Mouse (Mus musculus): ENCODE results near the gene Gm6657. TPM values are rescaled to one million over a fixed set of nuclear protein-coding genes. Genes with fewer than 3 reads are reported as not detected.
A peak's percentile ranks its signal among the peaks of the same experiment; 100 is the strongest.

Gm6657 gene
- polyA plus RNA-seq, 1 experiment from 2014 or later = not detected

DNA sequence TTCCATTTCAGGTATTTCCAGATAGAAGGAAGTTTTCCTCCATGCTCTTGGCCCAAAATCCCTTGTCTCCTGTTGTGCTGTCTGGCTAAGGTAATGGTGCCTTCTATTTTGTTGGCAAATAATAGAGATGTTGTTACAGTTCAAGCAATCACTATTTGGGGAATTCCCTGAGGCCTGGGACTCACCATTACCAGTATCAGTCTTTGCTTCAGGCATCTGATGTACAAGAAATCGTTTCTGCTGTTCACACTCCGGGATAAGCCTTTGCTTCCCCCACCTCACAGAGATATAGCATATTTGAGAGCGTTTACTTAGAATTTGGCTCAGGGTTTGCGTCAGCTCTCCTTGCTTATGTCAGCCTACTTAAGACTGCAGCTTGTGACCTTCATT lies 12.5 kb downstream of the Gm6657 start:
- no peaks in the 10 kb centered on the region for H3K27me3 ChIP-seq (replicated peaks; ENCODE audit: control insufficient read depth, insufficient read depth, low read length)
- ATAC-seq (ENCODE audit: low read depth) (no peak), DNase-seq (ENCODE audit: low spot score) (no peak)
- no peak overlapping the region for H3K27ac ChIP-seq (replicated peaks; ENCODE audit: low read depth, low read length)
- H3K4me2 ChIP-seq (ENCODE audit: low read depth, low read length) = no peak overlapping the region
- 74% methylated on average over 4 of the region's 4 CpGs for WGBS
- H3K4me3 ChIP-seq (ENCODE audit: low read depth, low read length) = no peak overlapping the region
- H3K36me3 ChIP-seq (ENCODE audit: control insufficient read depth, insufficient read depth, low read length) = no peaks in the 10 kb centered on the region
- no peaks in the 10 kb centered on the region for H3K9me3 ChIP-seq (ENCODE audit: control insufficient read depth, low read length)
- no peak overlapping the region for H3K9ac ChIP-seq (ENCODE audit: low read depth, low read length)
- 0 out of 2 replicates have a peak, but pooled peaks cover 3% of the 10 kb centered on the region for H3K4me1 ChIP-seq (ENCODE audit: control insufficient read depth, insufficient read depth, low read length)

DNA sequence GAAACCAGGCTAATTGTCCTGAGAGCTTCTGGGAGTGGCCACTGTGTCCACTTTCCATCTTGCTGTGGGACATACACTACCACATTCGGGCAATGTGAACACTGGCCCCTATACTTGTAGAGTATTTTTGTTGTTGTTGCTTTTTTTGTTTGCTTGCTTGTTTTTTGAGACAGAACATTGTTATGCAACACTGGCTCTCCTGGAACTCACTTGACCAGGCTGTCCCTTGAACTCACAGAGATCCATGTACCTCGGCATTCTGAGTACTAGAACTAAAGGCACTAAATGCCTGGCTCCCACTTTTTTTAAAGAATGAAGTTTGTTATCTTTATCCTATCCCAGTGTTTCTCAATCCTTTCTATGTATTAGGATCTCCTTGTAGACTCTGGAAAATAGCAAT lies 15.8 kb downstream of the Gm6657 start:
- no peaks in the 10 kb centered on the region for H3K36me3 ChIP-seq (ENCODE audit: control insufficient read depth, insufficient read depth, low read length)
- no peaks in the 10 kb centered on the region for H3K9me3 ChIP-seq (ENCODE audit: control insufficient read depth, low read length)
- WGBS = 87% methylated on average over 2 of the region's 2 CpGs
- H3K27me3 ChIP-seq (replicated peaks; ENCODE audit: control insufficient read depth, insufficient read depth, low read length) = no peaks in the 10 kb centered on the region
- H3K9ac ChIP-seq (ENCODE audit: low read depth, low read length) = no peak overlapping the region
- no peak overlapping the region for H3K4me2 ChIP-seq (ENCODE audit: low read depth, low read length)
- H3K4me3 ChIP-seq (ENCODE audit: low read depth, low read length) = no peak overlapping the region
- no peak for DNase-seq (ENCODE audit: low spot score)
- no peak for ATAC-seq (ENCODE audit: low read depth)
- no peaks in the 10 kb centered on the region for H3K4me1 ChIP-seq (ENCODE audit: control insufficient read depth, insufficient read depth, low read length)
- H3K27ac ChIP-seq (replicated peaks; ENCODE audit: low read depth, low read length) = no peak overlapping the region

DNA sequence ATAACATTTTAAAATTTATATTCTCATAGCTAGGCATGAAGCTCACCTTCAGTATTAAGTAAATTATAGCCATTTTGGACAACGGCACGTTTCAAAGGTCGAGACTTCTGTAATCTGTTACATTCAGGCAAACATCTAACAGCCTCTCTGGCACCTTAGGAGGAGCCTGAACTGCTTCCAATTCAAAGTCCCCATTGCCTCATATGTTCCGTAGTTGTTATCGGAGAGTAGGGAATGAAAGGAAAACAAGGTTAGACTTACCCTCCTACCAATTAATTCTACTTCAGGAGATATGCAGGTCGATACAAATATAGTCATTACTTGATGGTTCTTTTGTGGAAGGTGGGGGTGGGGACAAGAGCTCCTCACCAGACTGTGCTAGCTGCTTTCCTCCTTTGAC lies 21.4 kb downstream of the Gm6657 start:
- H3K27ac ChIP-seq (replicated peaks; ENCODE audit: low read depth, low read length) = no peak overlapping the region
- H3K9me3 ChIP-seq (ENCODE audit: control insufficient read depth, low read length) = no peaks in the 10 kb centered on the region
- no peaks in the 10 kb centered on the region for H3K27me3 ChIP-seq (replicated peaks; ENCODE audit: control insufficient read depth, insufficient read depth, low read length)
- WGBS = 80% methylated on average over 6 of the region's 6 CpGs
- H3K9ac ChIP-seq (ENCODE audit: low read depth, low read length) = no peak overlapping the region
- H3K4me2 ChIP-seq (ENCODE audit: low read depth, low read length) = no peak overlapping the region
- no peak overlapping the region for H3K4me3 ChIP-seq (ENCODE audit: low read depth, low read length)
- ATAC-seq (ENCODE audit: low read depth) (no peak), DNase-seq (ENCODE audit: low spot score) (no peak)
- no peaks in the 10 kb centered on the region for H3K36me3 ChIP-seq (ENCODE audit: control insufficient read depth, insufficient read depth, low read length)
- no peaks in the 10 kb centered on the region for H3K4me1 ChIP-seq (ENCODE audit: control insufficient read depth, insufficient read depth, low read length)

DNA sequence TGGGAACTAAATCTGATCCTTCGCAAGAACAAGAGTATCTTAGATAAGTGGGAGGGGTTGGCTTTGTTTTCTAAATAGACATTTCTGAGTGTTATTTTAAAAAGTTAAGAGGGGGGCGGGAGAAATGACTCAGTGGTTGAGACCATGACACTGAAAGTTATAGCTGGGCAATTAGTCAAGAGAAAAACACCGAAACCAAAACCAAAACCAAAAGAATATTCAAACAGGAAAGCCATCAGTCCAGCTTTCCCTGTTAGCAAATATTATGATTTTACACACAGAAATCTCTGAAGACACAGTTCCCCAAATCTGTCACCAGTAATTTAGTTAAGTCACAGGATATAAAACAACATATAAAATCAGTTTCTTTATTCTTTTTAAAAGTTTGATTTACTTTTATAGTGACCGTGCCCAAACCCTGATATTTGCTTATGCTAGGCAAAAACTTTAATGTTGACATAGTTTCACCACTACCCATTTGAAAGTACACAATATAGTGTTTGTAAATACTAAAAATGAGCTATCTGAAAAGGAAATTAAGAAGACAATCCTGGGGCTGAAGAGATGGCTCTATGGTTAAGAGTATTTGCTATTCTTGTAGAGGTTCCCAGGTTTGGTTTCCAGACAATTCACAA lies 25.3 kb downstream of the Gm6657 start:
- no peak overlapping the region for H3K4me3 ChIP-seq (ENCODE audit: low read depth, low read length)
- no peak overlapping the region for H3K9ac ChIP-seq (ENCODE audit: low read depth, low read length)
- no peak overlapping the region for H3K4me2 ChIP-seq (ENCODE audit: low read depth, low read length)
- no peak for ATAC-seq (ENCODE audit: low read depth)
- H3K36me3 ChIP-seq (ENCODE audit: control insufficient read depth, insufficient read depth, low read length) = no peaks in the 10 kb centered on the region
- 79% methylated on average over 4 of the region's 4 CpGs for WGBS
- DNase-seq (ENCODE audit: low spot score) = no peak
- H3K27me3 ChIP-seq (replicated peaks; ENCODE audit: control insufficient read depth, insufficient read depth, low read length) = no peaks in the 10 kb centered on the region
- no peaks in the 10 kb centered on the region for H3K9me3 ChIP-seq (ENCODE audit: control insufficient read depth, low read length)
- H3K27ac ChIP-seq (replicated peaks; ENCODE audit: low read depth, low read length) = no peak overlapping the region
- no peaks in the 10 kb centered on the region for H3K4me1 ChIP-seq (ENCODE audit: control insufficient read depth, insufficient read depth, low read length)

DNA sequence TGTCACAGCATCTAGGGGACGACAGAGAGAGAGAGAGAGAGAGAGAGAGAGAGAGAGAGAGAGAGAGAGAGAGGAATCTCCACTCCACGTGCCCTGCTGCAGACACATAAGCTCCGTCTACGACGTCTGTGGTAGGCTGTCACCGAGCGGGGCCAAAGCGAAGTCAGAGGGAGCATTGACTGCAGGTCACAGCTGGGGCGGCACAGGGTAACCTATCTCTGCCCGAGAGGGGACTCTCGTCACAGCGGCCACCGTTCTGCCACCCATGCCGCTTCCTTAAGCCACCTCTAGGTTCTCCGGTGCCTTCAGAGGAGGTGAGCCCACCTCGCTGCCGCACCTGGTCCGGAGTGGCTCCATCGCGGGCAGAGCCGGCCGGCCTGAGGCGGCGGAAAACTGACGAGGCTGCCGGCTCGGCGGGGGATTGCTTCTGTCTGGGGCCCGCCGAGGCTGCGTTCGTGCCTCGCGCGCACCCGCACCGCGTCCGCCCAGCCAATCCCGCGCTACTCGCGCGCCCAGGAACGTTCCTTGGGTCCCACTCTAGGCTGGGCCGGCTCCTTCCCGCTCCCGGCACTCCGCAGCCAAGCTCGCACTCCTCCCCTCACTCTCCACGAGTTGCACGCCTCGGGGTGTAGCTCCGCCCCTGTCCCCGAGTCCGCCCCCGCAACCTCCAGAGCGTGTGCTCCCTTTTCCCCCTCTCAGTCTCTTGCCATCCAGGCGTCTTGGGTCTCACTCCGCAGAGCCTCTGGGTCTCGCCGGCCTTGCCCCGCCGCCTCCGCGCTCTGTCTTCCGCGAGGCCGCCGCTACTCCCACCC lies 31.9 kb downstream of the Gm6657 start, which contains the start of gene Gphn:
Gene Gphn, plus strand, starts transcription at position 673 of the 812 bp plus-strand sequence.
- 0% methylated on average over 27 of the region's 70 CpGs for WGBS
- Histone ChIP-seq H3K4me2 (ENCODE audit: low read depth, low read length) (peak within 1 kb of the TSS; percentile 88), H3K9ac (ENCODE audit: low read depth, low read length) (peak within 1 kb of the TSS; percentile 85), H3K36me3 (ENCODE audit: control insufficient read depth, insufficient read depth, low read length) (no peaks in the 10 kb centered on the region), H3K27me3 (replicated peaks; ENCODE audit: control insufficient read depth, insufficient read depth, low read length) (no peaks in the 10 kb centered on the region), H3K9me3 (ENCODE audit: control insufficient read depth, low read length) (no peaks in the 10 kb centered on the region), H3K27ac (replicated peaks; ENCODE audit: low read depth, low read length) (peak within 1 kb of the TSS; percentile 98), H3K4me1 (ENCODE audit: control insufficient read depth, insufficient read depth, low read length) (peaks cover 4% of the 10 kb centered on the region; the same call in 1 of the 2 replicates), H3K4me3 (ENCODE audit: low read depth, low read length) (peak within 1 kb of the TSS; percentile 95)
- DNase-seq (ENCODE audit: low spot score) = peak; percentile 97
- ATAC-seq (ENCODE audit: low read depth) = peak; percentile 98

DNA sequence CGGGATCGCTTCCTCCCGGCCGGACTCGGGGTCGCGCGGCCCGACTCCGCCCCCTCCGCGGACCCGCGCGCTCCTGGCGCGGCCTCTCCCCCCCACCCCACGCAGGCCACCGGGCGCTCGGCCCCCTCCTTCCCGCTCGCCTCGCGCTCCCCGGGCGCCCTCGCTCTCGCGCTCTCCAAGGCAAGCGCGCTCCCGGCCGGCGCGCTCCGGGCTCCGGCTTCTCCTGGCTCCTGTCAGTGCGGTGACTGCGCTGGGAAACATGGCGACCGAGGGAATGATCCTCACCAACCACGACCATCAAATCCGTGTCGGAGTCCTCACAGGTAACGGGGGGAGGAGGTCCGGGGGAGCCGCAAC lies 32.5 kb downstream of the Gm6657 start:
- Histone ChIP-seq H3K9me3 (ENCODE audit: control insufficient read depth, low read length) (no peaks in the 10 kb centered on the region), H3K36me3 (ENCODE audit: control insufficient read depth, insufficient read depth, low read length) (no peaks in the 10 kb centered on the region), H3K4me2 (ENCODE audit: low read depth, low read length) (peak overlapping the region; percentile 88), H3K4me3 (ENCODE audit: low read depth, low read length) (peak overlapping the region; percentile 95), H3K4me1 (ENCODE audit: control insufficient read depth, insufficient read depth, low read length) (peaks cover 4% of the 10 kb centered on the region; the same call in 1 of the 2 replicates), H3K9ac (ENCODE audit: low read depth, low read length) (peak overlapping the region; percentile 85), H3K27me3 (replicated peaks; ENCODE audit: control insufficient read depth, insufficient read depth, low read length) (no peaks in the 10 kb centered on the region), H3K27ac (replicated peaks; ENCODE audit: low read depth, low read length) (peak overlapping the region; percentile 98)
- ATAC-seq (ENCODE audit: low read depth) (peak; percentile 90), DNase-seq (ENCODE audit: low spot score) (peak; percentile 95)
- 1% methylated on average over 12 of the region's 48 CpGs for WGBS

DNA sequence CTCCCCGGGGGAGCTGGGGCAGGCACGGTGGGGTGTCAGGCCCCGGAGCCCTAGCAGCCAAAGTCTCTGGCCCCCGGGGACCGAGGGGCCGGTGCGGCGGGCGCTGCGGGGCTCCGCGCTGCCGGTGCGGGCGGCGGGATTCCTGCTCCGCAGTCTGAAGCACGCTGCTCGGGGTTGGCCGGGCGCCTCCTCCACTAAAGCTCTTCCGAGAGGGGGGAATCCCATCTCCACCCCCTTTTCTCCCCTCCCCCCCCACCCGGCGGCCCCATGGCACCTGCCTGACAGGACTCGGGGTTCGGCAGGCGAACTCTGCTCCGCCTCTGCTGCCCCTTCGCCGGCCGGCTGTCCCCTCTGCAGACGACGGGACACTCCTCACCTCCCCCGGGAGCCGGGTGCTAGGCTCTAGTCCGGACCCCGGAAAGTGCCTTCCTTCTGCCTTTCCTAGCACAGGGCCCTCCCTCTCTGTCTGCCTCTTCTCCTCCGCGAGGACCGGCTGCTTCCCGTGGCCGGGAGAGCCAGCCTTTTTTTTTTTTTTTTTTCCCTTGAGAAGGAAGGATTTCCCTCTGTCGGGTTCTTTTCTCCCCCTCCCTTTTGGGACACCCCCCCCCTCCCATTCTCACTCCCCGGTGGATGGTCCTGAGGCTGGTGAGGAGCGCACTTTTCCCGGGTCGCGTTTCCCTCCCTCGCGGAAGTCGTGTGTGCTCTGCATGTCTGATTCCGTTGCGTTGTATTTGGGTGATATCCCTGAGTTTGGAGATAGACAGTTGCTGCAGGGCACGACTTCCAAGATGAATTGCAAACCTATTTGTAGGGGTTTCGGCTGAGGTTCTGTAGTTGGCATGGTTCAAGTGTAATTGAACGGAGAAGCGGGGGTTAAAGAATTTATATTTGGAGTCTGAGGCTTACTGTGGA lies 33.2 kb downstream of the Gm6657 start:
- peak; percentile 62 for DNase-seq (ENCODE audit: low spot score)
- peaks cover 4% of the 10 kb centered on the region; the same call in 1 of the 2 replicates for H3K4me1 ChIP-seq (ENCODE audit: control insufficient read depth, insufficient read depth, low read length)
- H3K4me2 ChIP-seq (ENCODE audit: low read depth, low read length) = peak overlapping the region; percentile 88
- WGBS = under 1% methylated on average over 26 of the region's 57 CpGs
- H3K27me3 ChIP-seq (replicated peaks; ENCODE audit: control insufficient read depth, insufficient read depth, low read length) = no peaks in the 10 kb centered on the region
- H3K9me3 ChIP-seq (ENCODE audit: control insufficient read depth, low read length) = no peaks in the 10 kb centered on the region
- peak overlapping the region; percentile 98 for H3K27ac ChIP-seq (replicated peaks; ENCODE audit: low read depth, low read length)
- peak overlapping the region; percentile 95 for H3K4me3 ChIP-seq (ENCODE audit: low read depth, low read length)
- peak; percentile 1; the same call in 1 of the 2 replicates for ATAC-seq (ENCODE audit: low read depth)
- no peaks in the 10 kb centered on the region for H3K36me3 ChIP-seq (ENCODE audit: control insufficient read depth, insufficient read depth, low read length)
- peak overlapping the region; percentile 85 for H3K9ac ChIP-seq (ENCODE audit: low read depth, low read length)

DNA sequence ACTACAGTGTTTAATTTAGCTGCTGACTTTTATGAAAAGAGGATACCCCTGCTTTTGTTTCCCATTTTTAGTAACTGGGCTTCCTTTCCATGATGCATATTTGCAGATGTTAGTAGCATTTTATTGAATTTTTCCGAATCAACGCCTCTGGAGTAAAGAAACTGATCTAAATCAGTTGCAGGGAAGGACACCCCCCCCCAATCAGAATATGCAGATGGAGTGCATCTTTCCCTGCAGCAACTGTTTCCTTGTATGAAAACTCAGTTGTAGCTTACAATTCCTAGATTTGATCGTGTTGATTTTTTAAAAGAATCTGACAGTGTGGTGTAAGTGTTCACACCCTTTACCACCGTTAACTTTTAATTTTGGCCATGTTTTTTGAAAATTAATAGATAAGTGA lies 34.1 kb downstream of the Gm6657 start:
- Histone ChIP-seq H3K4me2 (ENCODE audit: low read depth, low read length) (peak overlapping the region; percentile 88), H3K27me3 (replicated peaks; ENCODE audit: control insufficient read depth, insufficient read depth, low read length) (no peaks in the 10 kb centered on the region), H3K4me3 (ENCODE audit: low read depth, low read length) (peak overlapping the region; percentile 95), H3K27ac (replicated peaks; ENCODE audit: low read depth, low read length) (no peak overlapping the region), H3K9ac (ENCODE audit: low read depth, low read length) (peak overlapping the region; percentile 19; the same call in 1 of the 2 replicates), H3K9me3 (ENCODE audit: control insufficient read depth, low read length) (no peaks in the 10 kb centered on the region), H3K36me3 (ENCODE audit: control insufficient read depth, insufficient read depth, low read length) (no peaks in the 10 kb centered on the region), H3K4me1 (ENCODE audit: control insufficient read depth, insufficient read depth, low read length) (peaks cover 4% of the 10 kb centered on the region; the same call in 1 of the 2 replicates)
- no peak for ATAC-seq (ENCODE audit: low read depth)
- DNase-seq (ENCODE audit: low spot score) = no peak
- WGBS = 45% methylated on average over 4 of the region's 4 CpGs
